Mouse (Mus musculus) hematopoietic stem cell, adult 5-6 weeks (primary cell): ENCODE data around the gene Ddx52. TPM values are rescaled to one million over a fixed set of nuclear protein-coding genes. Genes with fewer than 3 reads are reported as not detected.

Experiments used
- ATAC-seq, 2 experiments: fragments of 125-278 bp in 1 of 2; replicated peaks in 1 of 2; 2 replicates each; pipeline ENCODE4 v1.8.0; 2016 to 2017; ENCODE audit warnings: inconsistent platforms in 2 of 2, mild to moderate bottlenecking in 2 of 2, moderate number of reproducible peaks in 2 of 2, low read depth in 1 of 2, moderate TSS enrichment in 1 of 2; ENCODE audit not compliant: low FRiP score in 2 of 2, poor library complexity in 2 of 2, severe bottlenecking in 2 of 2, insufficient read depth in 1 of 2, low TSS enrichment in 1 of 2
- total RNA-seq: library from RNA; stranded (forward); fragments of 172-1452, 232-1000 nt; gene quantifications from 2 replicates; pipeline ENCODE4 v1.2.3, GENCODE M21; 2017

Gene Ddx52
- 71.9 and 90.3 TPM in 2 replicates for total RNA-seq

DNA sequence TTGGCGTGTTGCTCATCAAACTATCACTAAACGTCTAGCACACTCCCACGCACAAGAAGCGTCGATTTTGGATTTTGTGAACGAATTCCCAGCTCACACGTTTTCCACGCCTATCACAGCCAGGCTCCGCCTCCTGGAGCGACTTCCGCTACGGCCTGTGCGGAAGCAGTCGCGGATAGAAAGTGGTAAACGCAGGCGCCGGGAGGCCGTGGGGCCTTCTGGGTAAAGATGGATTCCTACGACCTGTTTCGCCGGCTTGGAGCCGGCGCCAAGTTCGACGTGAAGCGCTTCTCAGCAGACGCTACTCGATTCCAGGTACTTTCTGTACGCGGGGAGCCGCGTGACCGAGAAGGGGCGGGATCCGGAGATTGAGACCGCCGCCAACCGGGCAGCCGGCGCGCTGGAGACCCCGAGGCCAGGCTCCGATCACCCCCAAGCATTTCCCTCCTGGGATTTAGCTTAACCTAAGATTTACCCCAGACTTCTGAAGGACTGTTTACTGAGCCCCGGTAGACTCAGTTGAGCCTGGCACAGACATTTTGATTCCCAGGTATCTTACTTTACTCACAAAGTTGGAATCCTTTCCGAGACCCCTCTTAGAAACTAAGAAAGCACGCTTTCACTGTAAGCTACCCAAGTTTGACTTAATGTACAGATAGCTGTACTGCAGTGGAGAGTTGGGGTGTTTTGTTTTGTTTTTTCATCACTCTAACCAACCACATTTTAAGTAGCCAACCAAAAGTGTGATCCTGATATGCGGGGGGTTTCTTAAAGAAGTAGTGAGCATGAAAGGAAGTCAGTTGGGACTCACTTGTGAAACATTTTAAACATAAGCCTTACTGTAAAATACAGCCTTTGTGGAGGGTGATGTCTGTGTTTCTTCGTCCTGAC lies at the start of gene Ddx52:
Ddx52 (plus strand) TSS at position 113 of the 891 bp plus-strand sequence.
- peak; percentile 93 to 99 for ATAC-seq

DNA sequence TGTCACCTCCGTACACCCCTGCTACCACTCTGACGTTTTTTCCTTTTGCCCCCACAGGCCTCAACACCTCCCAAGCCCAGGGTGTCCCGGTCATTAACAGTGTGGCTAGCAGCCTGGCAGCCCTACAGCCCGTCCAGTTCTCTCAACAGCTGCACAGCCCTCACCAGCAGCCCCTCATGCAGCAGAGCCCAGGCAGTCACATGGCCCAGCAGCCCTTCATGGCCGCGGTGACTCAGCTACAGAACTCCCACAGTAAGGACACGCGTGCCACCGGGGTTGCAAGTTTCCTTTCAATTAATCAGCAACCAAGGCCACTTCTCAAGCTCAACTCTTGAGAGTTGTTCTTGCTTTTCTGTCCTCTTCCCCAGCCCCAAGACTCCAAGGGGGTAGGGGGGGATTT lies 48.5 kb upstream of the Ddx52 start:
- no peak for ATAC-seq

- ATAC-seq: no peak
Observed at GRCm38 (mm10) chr11:83896430-83897410, 45.1 kb upstream of the Ddx52 start.

DNA sequence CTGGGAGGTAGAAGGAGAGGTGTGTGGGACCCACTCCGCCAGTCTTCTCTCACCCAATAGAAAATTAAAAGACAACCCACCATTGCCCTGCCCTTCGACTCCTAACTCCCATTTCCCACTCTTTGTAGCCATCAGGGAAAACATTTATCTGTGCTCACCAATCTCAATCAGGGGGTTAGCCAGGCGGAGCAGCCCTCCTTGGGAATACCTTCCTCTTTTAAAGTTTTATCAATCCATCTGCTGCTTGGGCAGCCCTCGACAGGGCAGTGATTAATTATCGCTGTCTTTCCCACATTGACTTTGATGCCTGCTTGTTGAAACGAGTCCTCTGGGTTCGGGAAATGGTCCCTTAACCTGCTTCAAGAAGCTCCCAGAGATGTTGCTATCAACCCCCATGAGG lies 44.3 kb upstream of the Ddx52 start:
- no peak for ATAC-seq

DNA sequence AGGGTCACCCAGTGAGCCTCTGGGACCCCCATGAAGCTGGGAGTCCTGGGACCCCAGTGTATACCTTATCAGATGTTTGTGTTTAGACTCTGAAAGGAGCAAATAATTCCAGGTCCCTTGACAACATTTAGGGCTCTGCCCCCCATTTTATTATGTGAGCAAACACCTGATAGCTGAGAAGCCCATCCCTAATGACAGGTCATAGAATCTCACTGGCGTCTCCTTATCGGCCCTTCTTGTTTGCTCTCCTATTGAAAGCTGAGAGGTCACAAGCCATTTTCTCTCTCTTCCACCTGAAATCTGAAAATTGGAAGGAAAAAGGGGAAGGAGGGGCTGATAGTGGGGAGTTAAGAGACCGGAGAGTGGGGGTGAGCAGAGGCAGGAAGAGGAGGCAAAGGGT lies 39.0 kb upstream of the Ddx52 start:
- ATAC-seq: no peak

- no peak for ATAC-seq
Observed at GRCm38 (mm10) chr11:83905756-83906155, 36.1 kb upstream of the Ddx52 start.

GRCm38 (mm10) chr11:83908376-83908775 lies 33.5 kb upstream of the Ddx52 start:
- no peak for ATAC-seq

DNA sequence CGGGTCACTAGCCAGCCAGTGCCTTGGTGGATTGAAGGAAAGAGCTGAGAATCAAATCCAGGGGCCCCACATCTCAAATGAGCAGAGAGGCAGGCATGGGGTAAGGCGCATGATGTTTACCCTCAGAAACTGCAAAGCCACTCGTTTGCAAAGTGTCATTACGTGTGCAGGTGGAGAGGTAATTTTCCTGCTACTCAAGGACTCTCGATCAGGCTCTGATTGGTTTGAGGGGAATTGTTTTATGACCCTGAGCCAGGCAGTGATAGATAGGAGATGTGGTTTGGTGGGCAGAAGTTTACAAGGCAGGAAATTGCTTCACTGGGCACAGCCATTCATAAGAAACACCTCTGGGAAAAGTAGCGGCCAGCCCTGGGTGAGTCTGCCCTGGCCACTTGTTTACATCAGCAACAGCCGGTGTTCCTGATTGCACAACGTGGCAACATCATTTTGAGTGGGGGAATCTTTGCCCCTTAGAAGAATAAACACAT lies 28.0 kb upstream of the Ddx52 start:
- ATAC-seq: no peak

GRCm38 (mm10) chr11:83914501-83914900 lies 27.4 kb upstream of the Ddx52 start:
- ATAC-seq: no peak

DNA sequence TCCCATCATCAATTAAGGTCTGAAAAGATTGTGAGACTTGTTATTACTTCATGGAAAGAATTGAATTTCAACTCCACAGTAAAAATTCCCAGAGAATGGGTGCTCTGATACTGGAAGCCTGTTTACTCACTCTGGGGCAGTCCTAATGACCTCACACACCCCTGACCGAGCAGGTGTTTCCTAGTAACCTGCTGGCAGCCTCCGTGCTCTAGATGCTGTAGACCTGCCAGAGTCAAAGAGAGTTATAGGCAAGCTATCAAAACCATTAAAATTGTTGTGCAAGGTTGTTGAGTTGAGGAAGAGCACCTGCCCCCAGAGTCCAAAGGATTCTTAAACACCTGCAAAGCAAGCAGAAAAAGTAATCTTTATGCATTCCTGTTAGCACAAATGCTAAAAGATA lies 19.3 kb upstream of the Ddx52 start:
- no peak for ATAC-seq

GRCm38 (mm10) chr11:83927097-83927496 lies 14.8 kb upstream of the Ddx52 start:
- ATAC-seq: no peak

DNA sequence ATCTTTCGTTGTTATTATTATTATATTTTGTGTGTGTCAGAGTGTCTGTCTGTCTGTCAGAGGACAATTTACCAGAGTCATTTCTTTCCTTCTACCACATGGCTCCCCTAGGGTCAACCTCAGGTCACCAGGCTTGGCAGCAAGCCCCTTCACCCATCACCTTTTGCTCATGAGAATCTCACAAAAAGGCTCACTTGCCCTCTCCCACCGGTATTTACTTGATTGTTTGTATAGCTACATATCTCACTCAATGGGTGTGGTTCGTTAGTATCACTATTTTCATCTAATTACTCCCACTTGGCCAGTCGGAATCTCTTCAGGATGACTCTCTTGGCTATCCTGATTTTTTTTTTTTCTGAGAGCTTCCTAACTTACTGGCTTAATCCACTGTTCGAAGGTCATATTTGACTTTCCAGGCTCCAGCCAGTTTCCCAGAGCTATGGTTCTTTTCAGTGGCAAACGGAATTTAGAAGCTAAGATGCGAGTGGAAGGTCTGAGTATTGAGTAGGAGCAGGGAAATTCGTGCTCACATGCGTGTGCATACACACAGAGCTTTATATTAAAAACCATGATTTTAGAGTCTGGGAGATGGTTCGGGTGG lies 9.3 kb upstream of the Ddx52 start:
- no peak for ATAC-seq

DNA sequence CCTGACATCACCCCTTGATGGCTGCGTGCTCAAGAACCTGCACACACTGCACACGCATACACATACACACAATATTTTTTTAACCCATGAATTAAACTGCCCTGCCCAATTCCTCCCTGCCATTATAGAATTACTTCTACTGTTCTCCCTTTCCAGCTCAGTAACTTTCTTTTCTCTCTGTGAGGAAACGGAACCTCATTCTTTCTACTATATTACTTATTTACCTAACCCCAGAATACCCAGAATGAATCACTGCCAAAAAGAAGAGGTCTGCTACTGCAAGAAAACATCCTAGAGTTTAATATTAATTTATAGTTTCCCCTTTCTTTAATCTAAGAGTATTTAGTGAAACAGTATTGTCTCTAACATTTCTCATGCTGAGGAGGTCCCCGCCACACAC lies 8.5 kb upstream of the Ddx52 start:
- ATAC-seq: no peak

DNA sequence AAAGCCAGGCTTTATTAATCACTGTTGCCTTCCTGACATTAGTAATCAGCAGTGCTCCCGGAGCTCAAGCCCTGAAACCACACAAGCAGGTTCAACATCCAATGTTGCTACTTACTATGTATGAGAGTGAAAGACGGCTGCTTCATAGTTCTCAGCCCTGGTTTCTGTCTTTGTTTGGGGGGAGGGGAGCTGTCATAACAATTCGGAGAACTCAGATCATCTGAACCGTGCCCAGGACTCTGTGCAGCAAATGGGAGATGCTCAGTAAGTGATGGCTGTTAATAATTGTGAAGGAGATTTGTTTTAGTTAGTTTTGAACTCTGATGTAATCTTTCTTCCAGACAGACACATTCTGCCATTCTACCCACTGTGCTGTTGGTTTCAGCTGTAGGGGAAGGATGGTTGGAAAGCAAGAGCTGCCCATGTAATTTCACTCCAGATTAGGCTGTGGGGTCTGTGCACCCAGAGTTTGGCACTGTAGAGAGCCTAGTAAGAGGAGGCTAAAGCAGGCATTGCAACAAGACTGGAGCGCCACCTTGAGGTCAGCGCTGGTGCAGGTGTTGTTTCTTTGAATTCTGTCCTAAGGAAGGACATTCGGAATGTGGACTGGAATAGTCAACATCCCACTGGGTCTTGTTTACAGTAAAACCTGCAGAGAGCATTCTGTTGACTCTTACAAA lies 5.7 kb upstream of the Ddx52 start:
- ATAC-seq: peak; percentile 68 to 85

GRCm38 (mm10) chr11:83938556-83938955 lies 3.3 kb upstream of the Ddx52 start:
- no peak for ATAC-seq

- ATAC-seq: no peak
Observed at GRCm38 (mm10) chr11:83956822-83957221, 15.0 kb downstream of the Ddx52 start.

DNA sequence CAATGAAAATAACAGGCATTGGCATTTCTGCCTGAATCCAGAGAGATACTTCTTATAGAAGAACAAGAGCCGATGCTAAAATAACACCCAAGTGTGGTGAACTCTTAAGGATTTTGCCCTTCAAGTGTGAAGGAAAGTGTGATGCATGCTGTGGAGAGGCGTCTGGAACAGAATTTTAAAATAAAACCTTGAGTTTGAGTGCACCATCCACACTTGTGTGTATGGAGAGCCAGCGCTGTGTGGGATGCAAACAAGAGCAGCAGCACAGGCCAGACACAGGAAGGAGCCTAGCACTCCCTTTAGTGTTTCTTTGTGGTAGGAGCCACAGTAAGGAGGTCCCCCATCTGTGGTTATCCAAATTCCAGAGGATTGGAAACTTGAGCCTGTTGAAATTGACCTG lies 20.1 kb downstream of the Ddx52 start:
- no peak for ATAC-seq
